Mouse (Mus musculus) right cerebral cortex, postnatal 36 days (tissue): Measurements from ENCODE around the gene Rad51b.

ENCODE experiments used
- DNase-seq, 2 experiments: peaks; one replicate each; pipeline ENCODE4 v3.0.0; 2022; ENCODE audit warnings: low spot score in 2 of 2, mixed read lengths in 1 of 2

The Rad51b gene

DNA sequence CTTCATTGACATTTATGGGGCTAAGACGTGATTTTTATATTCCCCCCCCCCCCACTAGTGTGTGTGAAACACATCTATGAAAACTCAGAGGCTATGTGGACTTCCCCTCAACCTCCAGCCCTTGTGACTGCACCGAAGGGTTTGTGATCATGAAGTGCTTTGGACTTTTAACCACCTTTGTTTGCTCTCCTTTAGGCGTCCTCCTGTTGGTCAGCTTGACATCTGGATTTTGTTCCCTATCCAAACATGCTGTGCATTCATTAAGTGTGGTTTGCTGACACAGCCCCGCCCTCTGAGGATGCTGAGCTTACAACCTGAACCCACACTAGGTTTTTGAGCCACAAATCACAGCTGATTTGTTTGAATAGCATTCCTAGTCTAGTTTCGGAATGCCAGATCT, 502.3 kb downstream of the Rad51b start:
- DNase-seq: no peak

DNA sequence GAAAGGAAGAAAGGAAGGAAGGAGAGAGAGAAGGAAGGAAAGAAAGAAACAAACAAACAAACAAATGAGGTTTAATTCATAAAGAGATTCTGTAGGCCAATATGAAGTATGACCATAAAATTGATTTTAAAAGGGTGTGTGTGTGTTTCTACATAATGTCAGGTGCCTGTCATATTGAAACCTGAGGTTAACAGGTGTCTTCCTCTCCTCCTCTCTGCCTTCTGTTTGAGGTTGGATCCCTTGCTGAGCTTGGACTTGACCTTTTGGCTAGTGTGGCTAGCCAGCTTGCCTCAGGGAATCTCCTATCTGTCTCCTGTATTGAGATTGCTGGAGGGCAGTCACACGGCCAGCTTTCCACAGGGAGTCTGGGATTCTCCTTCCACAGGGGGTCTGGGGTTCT, 506.6 kb downstream of the Rad51b start:
- no peak for DNase-seq

- DNase-seq: no peak
Measured at GRCm38 (mm10) chr12:79804776-79805524, 507.9 kb downstream of the Rad51b start.

DNA sequence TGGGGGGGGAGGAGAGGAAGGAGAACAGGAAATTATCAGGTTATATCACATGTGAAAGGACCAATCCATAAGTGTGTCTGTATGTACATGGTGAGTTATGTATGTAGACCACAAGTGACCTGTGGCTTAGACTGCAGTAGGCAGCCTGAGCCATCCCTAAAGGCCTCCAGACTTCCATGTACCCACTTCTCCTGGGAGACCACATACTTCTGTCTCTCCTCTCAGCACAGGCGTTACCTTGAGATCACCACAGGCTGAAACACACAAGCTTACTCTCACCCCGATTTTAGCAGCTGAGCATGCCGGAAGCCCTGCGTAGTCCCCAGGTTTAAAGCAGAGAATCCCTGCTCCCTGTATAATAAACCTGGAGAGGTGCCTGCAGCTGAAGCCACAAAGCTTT, 509.9 kb downstream of the Rad51b start:
- no peak for DNase-seq

GRCm38 (mm10) chr12:79807410-79807847, 510.3 kb downstream of the Rad51b start:
- no peak for DNase-seq

- no peak for DNase-seq
Measured at GRCm38 (mm10) chr12:79807938-79808401, 510.9 kb downstream of the Rad51b start.

- no peak for DNase-seq
Measured at GRCm38 (mm10) chr12:79808426-79809398, 511.6 kb downstream of the Rad51b start.

GRCm38 (mm10) chr12:79809518-79809917, 512.4 kb downstream of the Rad51b start:
- DNase-seq: no peak

GRCm38 (mm10) chr12:79812422-79812821, 515.3 kb downstream of the Rad51b start:
- DNase-seq: no peak

DNA sequence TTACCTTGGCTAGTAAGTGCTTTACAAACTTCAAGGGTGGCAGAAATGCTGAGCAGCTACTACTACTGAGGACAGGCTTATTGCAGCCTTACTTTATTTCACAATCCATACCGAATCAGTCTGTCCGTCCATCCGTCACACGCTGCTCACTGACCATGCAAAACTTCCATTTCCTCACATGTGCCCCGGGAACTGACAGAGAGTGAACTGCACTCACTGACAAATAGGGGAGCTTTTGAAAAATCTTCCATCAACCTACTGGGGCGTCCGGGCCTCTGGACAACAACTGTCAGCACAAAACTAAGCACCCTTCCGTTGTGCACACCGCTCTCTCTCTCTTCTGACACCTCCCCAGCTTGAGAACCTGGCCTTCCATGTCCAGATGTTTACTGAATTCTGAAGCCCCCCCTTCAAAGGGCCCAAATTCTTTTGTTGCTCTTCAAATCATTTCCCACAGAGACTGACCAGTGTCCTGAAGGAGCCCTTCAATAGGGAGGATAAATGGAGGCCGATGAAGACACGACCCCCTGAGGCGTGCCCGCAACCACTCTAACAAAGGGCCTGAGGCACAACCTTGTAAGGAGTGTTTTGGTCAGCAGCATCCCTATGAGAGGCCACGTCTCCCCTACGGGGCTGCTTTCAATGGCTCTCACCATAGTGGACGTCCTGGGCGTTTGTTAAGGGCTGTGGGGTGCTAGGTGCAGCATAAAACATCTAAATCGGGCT, 515.9 kb downstream of the Rad51b start:
- DNase-seq: no peak

- no peak for DNase-seq
Measured at GRCm38 (mm10) chr12:79813566-79814305, 516.7 kb downstream of the Rad51b start.

GRCm38 (mm10) chr12:79814312-79815091, 517.4 kb downstream of the Rad51b start:
- DNase-seq: no peak

- DNase-seq: no peak
Measured at GRCm38 (mm10) chr12:79816241-79816640, 519.2 kb downstream of the Rad51b start.

- no peak for DNase-seq
Measured at GRCm38 (mm10) chr12:79820228-79820958, 523.3 kb downstream of the Rad51b start.

- no peak for DNase-seq
Measured at GRCm38 (mm10) chr12:79821901-79822300, 524.8 kb downstream of the Rad51b start.

DNA sequence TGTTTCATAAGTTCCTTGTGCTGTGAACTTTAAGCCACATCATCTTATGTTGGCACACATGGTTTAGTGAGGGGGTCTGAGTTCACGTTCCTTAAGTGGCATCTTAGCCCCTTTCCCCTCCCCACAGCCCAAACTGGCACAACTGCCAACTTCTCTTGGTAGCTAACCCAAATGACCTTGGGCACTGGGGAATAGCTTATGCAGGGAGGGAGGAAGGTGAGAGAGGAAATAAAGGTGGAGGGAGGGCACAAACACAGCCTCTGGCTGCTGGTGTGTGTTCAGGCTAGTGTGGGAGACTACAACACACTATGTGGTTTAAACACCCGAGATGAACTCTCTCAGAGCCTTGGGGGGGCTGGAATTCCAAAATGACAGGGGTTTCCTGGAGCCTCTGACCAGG, 525.3 kb downstream of the Rad51b start:
- no peak for DNase-seq

GRCm38 (mm10) chr12:79825922-79826321, 528.8 kb downstream of the Rad51b start:
- DNase-seq: no peak

DNA sequence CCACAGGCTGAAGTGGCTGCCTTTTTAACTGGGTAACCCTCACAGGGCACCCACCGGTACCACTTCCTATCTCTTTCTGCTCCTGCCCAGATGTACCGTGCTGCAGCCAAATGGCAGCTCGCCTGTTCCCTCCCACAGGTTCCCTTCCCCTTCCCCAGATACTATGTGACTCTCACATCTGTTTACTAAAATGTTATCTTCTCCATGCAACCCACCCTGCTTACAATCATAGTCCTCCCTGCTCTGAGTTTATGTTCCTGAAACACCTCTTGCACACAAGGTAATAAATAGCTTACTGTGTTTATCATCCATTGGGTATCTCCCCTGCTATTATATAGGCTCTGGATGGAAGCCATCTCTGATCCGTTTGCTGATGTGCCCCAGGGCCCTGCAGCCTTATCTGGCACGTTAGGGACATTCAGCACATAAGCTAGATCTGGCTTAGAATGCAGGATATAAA, 530.2 kb downstream of the Rad51b start:
- no peak for DNase-seq

- DNase-seq: no peak
Measured at GRCm38 (mm10) chr12:79827735-79828134, 530.7 kb downstream of the Rad51b start.

GRCm38 (mm10) chr12:79830686-79831085, 533.6 kb downstream of the Rad51b start:
- no peak for DNase-seq
